Mouse (Mus musculus) CH12.LX (cell line): ENCODE data around the gene Akap8l.

ENCODE experiments used
- CTCF ChIP-seq, 2 experiments: IDR thresholded peaks in 1 of 2; conservative IDR thresholded peaks in 1 of 2; 2 replicates each; pipeline ENCODE4 v1.5.1; 2011 to 2012; ENCODE audit warnings: low read depth in 2 of 2, low read length in 2 of 2, improper control_type of control experiment in 1 of 2, inconsistent platforms in 1 of 2, mild to moderate bottlenecking in 1 of 2, moderate library complexity in 1 of 2
- E2F4 ChIP-seq: IDR thresholded peaks from 2 replicates; pipeline ENCODE4 v1.6.1; 2011; ENCODE audit warnings: low read depth, low read length, improper control_type of control experiment; ENCODE audit not compliant: insufficient replicate concordance
- RCOR1 ChIP-seq: conservative IDR thresholded peaks from 2 replicates; pipeline ENCODE4 v1.6.1; 2012; ENCODE audit warnings: low read depth, mild to moderate bottlenecking, inconsistent platforms, low read length, improper control_type of control experiment

DNA sequence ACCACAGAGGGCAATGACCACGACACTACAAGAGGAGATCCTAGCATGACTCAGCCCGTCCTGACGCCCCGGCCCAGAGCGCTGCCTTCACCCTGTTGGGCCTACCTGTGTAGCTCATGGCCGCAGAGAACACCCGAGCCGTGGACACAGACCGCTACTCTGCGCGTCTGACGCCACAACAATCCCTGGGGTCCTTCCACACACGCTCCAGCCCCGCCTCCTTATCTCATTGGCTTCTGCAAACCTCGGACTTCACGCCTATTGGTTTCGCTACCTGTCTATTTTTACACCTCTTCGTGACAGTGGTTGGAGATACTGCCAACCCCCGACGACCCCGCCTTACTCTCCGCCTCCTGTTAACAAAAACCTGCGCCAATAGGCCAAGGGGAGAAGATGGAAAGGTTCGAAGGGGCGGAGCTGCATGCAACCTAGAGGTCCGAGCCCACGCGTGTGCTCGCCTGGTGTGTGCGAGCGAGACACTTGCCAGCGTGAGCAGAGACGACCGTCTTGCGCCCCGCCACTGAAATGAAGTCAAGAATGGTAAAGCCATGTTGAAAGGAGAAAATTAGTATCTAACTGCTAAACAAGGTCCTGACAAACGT lies at the start of gene Akap8l:
- TF ChIP-seq RCOR1, result no peak
- TF ChIP-seq CTCF (conservative IDR thresholded peaks at IDR 0.05 in 1 of 2, IDR thresholded peaks at IDR 0.05 in 1 of 2; ENCODE audit: low read depth in 2 of 2, low read length in 2 of 2), result no peak
- 0 out of 2 replicates have a peak, but pooled peaks have one; percentile 28 for TF ChIP-seq E2F4
